Mouse (Mus musculus): ENCODE measurements around the gene Cdpf1. TPM values are rescaled to one million over a fixed set of nuclear protein-coding genes. Genes with fewer than 3 reads are reported as not detected.

The Cdpf1 gene
- total RNA-seq, 2 experiments from 2014 or later = 20.7 to 25.4 TPM

DNA sequence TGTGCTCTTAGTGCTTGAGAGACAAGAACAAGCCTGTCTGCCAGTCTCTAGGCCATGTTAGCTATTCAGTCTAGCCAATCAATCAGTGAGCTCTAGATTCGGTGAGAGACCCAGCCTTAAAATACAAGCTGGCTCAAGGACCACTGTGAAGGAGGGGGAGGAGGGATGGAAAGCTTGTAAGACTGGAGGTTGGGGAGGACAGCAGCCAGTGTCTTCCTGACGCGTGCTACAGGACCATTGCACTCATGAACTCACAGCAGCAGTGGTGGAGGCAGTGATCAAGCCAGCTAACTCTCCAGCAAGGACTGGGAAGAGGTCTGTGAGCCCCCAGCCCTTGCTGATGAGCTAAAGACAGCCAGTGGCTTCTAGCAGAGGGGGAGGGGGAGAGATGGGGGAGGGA lies 46.5 kb downstream of the Cdpf1 start:
- DNase-seq = no peak

DNA sequence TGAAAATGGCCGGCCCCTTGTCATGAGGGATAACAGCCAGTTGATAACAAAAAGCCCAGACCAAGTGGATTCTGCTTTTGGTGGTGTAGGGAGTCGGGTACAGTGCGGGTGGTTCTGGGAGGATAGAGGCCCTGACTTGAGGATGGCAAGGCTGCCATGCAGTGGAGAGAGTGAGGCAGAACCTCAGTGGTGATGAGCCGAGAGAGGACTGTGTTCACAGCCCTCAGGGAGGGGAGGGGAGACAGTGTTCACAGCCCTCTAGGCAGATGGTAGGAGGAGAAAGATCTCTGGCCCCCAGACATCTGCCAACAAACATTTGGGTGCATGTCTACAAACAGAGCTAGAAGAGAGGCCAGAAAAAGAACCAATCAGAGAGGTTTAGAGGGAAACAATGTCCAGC lies 48.7 kb downstream of the Cdpf1 start:
- DNase-seq = no peak

DNA sequence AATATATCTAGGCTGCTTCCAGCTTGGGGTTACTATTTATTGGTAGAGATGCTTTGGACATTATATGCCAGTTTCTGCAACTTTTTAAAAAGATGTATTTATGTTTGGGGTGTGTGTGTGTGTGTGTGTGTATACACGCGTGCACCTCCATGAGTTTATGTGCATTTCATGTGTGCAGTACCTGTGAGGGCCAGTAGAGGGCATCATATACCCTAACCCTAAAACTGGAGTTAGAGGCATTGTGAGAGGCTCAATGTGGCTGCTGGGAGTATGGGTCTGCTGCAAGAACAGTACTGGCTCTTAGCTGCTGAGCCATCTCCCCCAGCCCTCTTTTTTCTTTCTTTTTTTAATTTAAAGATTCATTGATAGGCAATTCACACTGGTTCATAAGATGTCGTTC lies 53.7 kb downstream of the Cdpf1 start:
- no peak for DNase-seq

Other genes starting within 250 kb of the Cdpf1 start
- gene Wnt7b, start 229.2 kb downstream of the Cdpf1 start, total RNA-seq (2021) = under 1 TPM; 0.18 to 0.27 TPM
- gene Ppara, start 76.7 kb downstream of the Cdpf1 start, total RNA-seq (2021) = 100 to 1,000 TPM in 1 of 2 experiments, 10 to 100 TPM in 1; 95.3 to 120 TPM
- under 1 TPM; 0.15 to 0.45 TPM for gene Pkdrej, start 10.0 kb upstream of the Cdpf1 start, total RNA-seq (2021)
- 10 to 100 TPM; 20.7 to 25.4 TPM for gene Ttc38, start 20.6 kb upstream of the Cdpf1 start, total RNA-seq (2021)
- gene Gtse1, start 48.0 kb upstream of the Cdpf1 start, total RNA-seq (2021) = 1 to 10 TPM; 4.5 to 5.1 TPM
- 10 to 100 TPM; 27.9 to 39.9 TPM for gene Trmu, start 67.6 kb upstream of the Cdpf1 start, total RNA-seq (2021)
- gene Celsr1, start 222.1 kb upstream of the Cdpf1 start, total RNA-seq (2021) = 1 to 10 TPM; 4.4 to 6.5 TPM
- gene Gramd4, start 246.0 kb upstream of the Cdpf1 start, total RNA-seq (2021) = 10 to 100 TPM; 13.9 to 22.1 TPM

Measured in adrenal gland, postnatal 10 days (tissue).